Comparison of ENCODE assay signal across 10 mouse cellular contexts in the genomic region with DNA sequence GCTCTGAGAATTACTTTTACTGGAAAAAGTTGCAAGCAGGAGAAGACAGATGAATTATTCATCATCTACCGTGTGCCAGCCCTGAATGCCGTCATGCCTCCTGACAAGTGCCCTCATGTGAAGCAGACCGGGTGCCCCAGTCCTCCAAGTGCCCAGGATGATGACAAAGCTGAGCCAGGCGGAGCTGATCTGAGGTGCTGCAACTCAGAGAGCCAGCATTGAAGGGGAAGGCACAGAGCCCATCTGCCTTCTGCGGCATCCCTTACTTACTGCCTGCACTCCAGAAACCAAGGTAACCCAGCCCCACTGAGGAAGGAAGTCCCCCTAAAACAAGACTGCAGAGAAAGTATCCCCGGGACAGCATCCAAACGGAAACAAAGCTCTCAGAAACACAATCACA.
A peak's percentile ranks its signal among the peaks of the same experiment; 100 is the strongest.
DNase-seq lines count a peak whose midpoint lies in the region; ATAC-seq lines count a peak whose summit lies in the region.
"Had no signal": no experiment of that assay in that cellular context is flagged by ENCODE, and none has a peak within 500 bp of the region (broad histone marks: within the 10 kb centered on the region; RNA-seq: fewer than 3 reads in every experiment).

No protein-coding gene starts in this region.

- H3K4me1 ChIP-seq in forebrain, embryonic 14.5 days (ENCODE audit: control insufficient read depth, insufficient read depth, low read length), result peaks cover 11% of the 10 kb centered on the region
- no peaks in the 10 kb centered on the region for H3K4me1 ChIP-seq in forebrain, embryonic 11.5 days (replicated peaks; ENCODE audit: control insufficient read depth, insufficient read depth, low read length)
- H3K4me1 ChIP-seq: hindbrain, embryonic 12.5 days had no signal

- DNase-seq in forebrain, embryonic 14.5 days (ENCODE audit: low spot score), result peak; percentile 57
- no peak for DNase-seq in forebrain, embryonic 11.5 days (ENCODE audit: low spot score)
- DNase-seq in 3134 (ENCODE audit: extremely low read depth, insufficient read length, low spot score) (peak; percentile 73), liver (no peak)
- DNase-seq in cerebellum, postnatal 36 days, result peak; percentile 79 to 80
- DNase-seq in kidney, postnatal 4 days, result peak; percentile 15 to 39
- no peak for DNase-seq in spleen, postnatal 4 days (ENCODE audit: low spot score in 2 of 2)
- DNase-seq in retina, embryonic 14.5 days (ENCODE audit: low spot score), result no peak
- DNase-seq: spleen, adult 18-20 months had no signal

- no peaks in the 10 kb centered on the region for H3K36me3 ChIP-seq in forebrain, embryonic 14.5 days (ENCODE audit: control insufficient read depth, insufficient read depth, low read length)
- H3K36me3 ChIP-seq in forebrain, embryonic 11.5 days (ENCODE audit: control insufficient read depth, insufficient read depth, low read length), result no peaks in the 10 kb centered on the region
- H3K36me3 ChIP-seq: hindbrain, embryonic 12.5 days had no signal

- ATAC-seq in forebrain, embryonic 14.5 days, result peak; percentile 48; the same call in 1 of the 2 replicates
- no peak for ATAC-seq in forebrain, embryonic 11.5 days (replicated peaks; ENCODE audit: low FRiP score)

- WGBS in forebrain, embryonic 14.5 days, result 53% methylated on average over 7 of the region's 7 CpGs
- 85% methylated on average over 7 of the region's 7 CpGs for WGBS in forebrain, embryonic 11.5 days

- H3K4me3 ChIP-seq in forebrain, embryonic 14.5 days (ENCODE audit: low read depth, low read length), result no peak overlapping the region
- H3K4me3 ChIP-seq in forebrain, embryonic 11.5 days (ENCODE audit: low read depth, low read length), result no peak overlapping the region
- H3K4me3 ChIP-seq: hindbrain, embryonic 12.5 days had no signal

- H3K9me3 ChIP-seq in forebrain, embryonic 14.5 days (replicated peaks; ENCODE audit: control insufficient read depth, low read length), result no peaks in the 10 kb centered on the region
- H3K9me3 ChIP-seq in forebrain, embryonic 11.5 days (ENCODE audit: control insufficient read depth, low read length), result no peaks in the 10 kb centered on the region
- H3K9me3 ChIP-seq: hindbrain, embryonic 12.5 days had no signal

- H3K27ac ChIP-seq in forebrain, embryonic 14.5 days (ENCODE audit: low read depth, low read length), result no peak overlapping the region; the same call in 1 of the 2 replicates
- no peak overlapping the region for H3K27ac ChIP-seq in forebrain, embryonic 11.5 days (ENCODE audit: low read depth, low read length)
- H3K27ac ChIP-seq: hindbrain, embryonic 12.5 days had no signal

- H3K4me2 ChIP-seq in forebrain, embryonic 14.5 days (ENCODE audit: low read length), result no peak overlapping the region
- no peak overlapping the region for H3K4me2 ChIP-seq in forebrain, embryonic 11.5 days (ENCODE audit: low read depth, low read length, severe bottlenecking)
- H3K4me2 ChIP-seq: hindbrain, embryonic 12.5 days had no signal

- no peak overlapping the region for H3K9ac ChIP-seq in forebrain, embryonic 14.5 days (ENCODE audit: low read length)
- no peak overlapping the region for H3K9ac ChIP-seq in forebrain, embryonic 11.5 days (ENCODE audit: low read length)
- H3K9ac ChIP-seq: hindbrain, embryonic 12.5 days had no signal

- H3K27me3 ChIP-seq in forebrain, embryonic 14.5 days (replicated peaks; ENCODE audit: control insufficient read depth, insufficient read depth, low read length), result no peaks in the 10 kb centered on the region
- no peaks in the 10 kb centered on the region for H3K27me3 ChIP-seq in forebrain, embryonic 11.5 days (ENCODE audit: control insufficient read depth, insufficient read depth, low read length)
- H3K27me3 ChIP-seq: hindbrain, embryonic 12.5 days had no signal

Comparison
In these comparisons a context has a peak if more than half of its experiments do, and no peak if none do; other contexts are left out.
1. DNase-seq: peak in forebrain, embryonic 14.5 days (single experiment), 3134 (single experiment), cerebellum, postnatal 36 days (2 of 2) and kidney, postnatal 4 days (2 of 2); none in forebrain, embryonic 11.5 days (single experiment), spleen, postnatal 4 days (0 of 2), retina, embryonic 14.5 days (single experiment) and liver (single experiment).